Mouse (Mus musculus) cortical plate, adult 2 months (tissue): ENCODE measurements around the gene Pcsk2.

ENCODE experiments used
- CTCF ChIP-seq: fragments of 200-500 bp; IDR thresholded peaks from 2 replicates; pipeline ENCODE4 v1.5.1; 2011; ENCODE audit warnings: mild to moderate bottlenecking, control low read depth, low read length; ENCODE audit not compliant: insufficient read depth; ENCODE audit errors: extremely low read depth
- POLR2A ChIP-seq: fragments of 200-500 bp; IDR thresholded peaks from 2 replicates; pipeline ENCODE4 v1.6.1; 2011; ENCODE audit warnings: mild to moderate bottlenecking, low read length, control low read depth; ENCODE audit not compliant: insufficient read depth; ENCODE audit errors: extremely low read depth

- TF ChIP-seq CTCF (no peak), POLR2A (no peak)
Observed at GRCm38 (mm10) chr2:143752051-143752788, 206.3 kb downstream of the Pcsk2 start.
